Comparison of ENCODE assay signal across 8 mouse cellular contexts in genomic region chr11:23256803-23257704, GRCm38 (mm10). TPM values are rescaled to one million over a fixed set of nuclear protein-coding genes. Genes with fewer than 3 reads are reported as not detected.
DNase-seq lines count a peak whose midpoint lies in the region; ATAC-seq and TF ChIP-seq lines count a peak whose summit lies in the region.

No protein-coding gene starts in this region.

- ATAC-seq in erythroblast, adult 5-6 weeks (replicated peaks; ENCODE audit: low FRiP score, poor library complexity, severe bottlenecking) = peak; percentile 74
- peak; percentile 27; the same call in 1 of the 2 replicates for ATAC-seq in heart, embryonic 11.5 days (replicated peaks; ENCODE audit: insufficient number of reproducible peaks, low FRiP score, low TSS enrichment)
- ATAC-seq in kidney, embryonic 16.5 days (ENCODE audit: low FRiP score, low TSS enrichment) = peak; percentile 2; the same call in 1 of the 2 replicates
- ATAC-seq in monocyte, adult 5-6 weeks (replicated peaks; ENCODE audit: insufficient number of reproducible peaks, low FRiP score, low TSS enrichment, poor library complexity, severe bottlenecking) = peak; percentile 72

- H3K4me3 ChIP-seq in bone marrow, adult 2 months (replicated peaks; ENCODE audit: control insufficient read depth, low read depth, low read length) = peak overlapping the region; percentile 70
- H3K4me3 ChIP-seq in heart, embryonic 11.5 days (ENCODE audit: low read depth, low read length) = peak overlapping the region; percentile 99
- peak overlapping the region; percentile 100 for H3K4me3 ChIP-seq in kidney, embryonic 16.5 days (ENCODE audit: low read length)
- peak overlapping the region; percentile 96 for H3K4me3 ChIP-seq in liver, adult 2 months (ENCODE audit: insufficient read depth, low read depth, low read length)

- under 1% methylated on average over 48 of the region's 48 CpGs for WGBS in bone marrow, adult 2 months
- under 1% methylated on average over 48 of the region's 48 CpGs for WGBS in heart, embryonic 11.5 days (ENCODE audit: insufficient replicate concordance)
- under 1% methylated on average over 39 of the region's 48 CpGs for WGBS in kidney, embryonic 16.5 days
- 1% methylated on average over 48 of the region's 48 CpGs for WGBS in liver, adult 2 months

- H3K4me1 ChIP-seq in bone marrow, adult 2 months (ENCODE audit: control insufficient read depth, insufficient read depth, low read length) = no peaks in the 10 kb centered on the region; the same call in 1 of the 2 replicates
- H3K4me1 ChIP-seq in heart, embryonic 11.5 days (ENCODE audit: control insufficient read depth, insufficient read depth, low read length) = peaks cover 17% of the 10 kb centered on the region
- H3K4me1 ChIP-seq in kidney, embryonic 16.5 days (ENCODE audit: insufficient read depth, low read length) = peaks cover 21% of the 10 kb centered on the region; the same call in 1 of the 2 replicates
- peaks cover 9% of the 10 kb centered on the region for H3K4me1 ChIP-seq in liver, adult 2 months (ENCODE audit: control insufficient read depth, insufficient read depth, low read length)

- H3K79me2 ChIP-seq in liver, adult 2 months (ENCODE audit: control insufficient read depth, insufficient read depth, low read length) = peaks cover 24% of the 10 kb centered on the region; the same call in 1 of the 2 replicates

- peak; percentile 82 to 84 for DNase-seq in B cell, adult 2 months
- DNase-seq in liver, adult 2 months (ENCODE audit: extremely low read depth, low read depth, low spot score) = peak; percentile 55
- DNase-seq in spleen, postnatal 4 days (ENCODE audit: low spot score in 2 of 2) = peak; percentile 83 to 88

- H3K27me3 ChIP-seq in heart, embryonic 11.5 days (ENCODE audit: control insufficient read depth, insufficient read depth, low read length) = no peaks in the 10 kb centered on the region
- H3K27me3 ChIP-seq in kidney, embryonic 16.5 days (ENCODE audit: insufficient read depth, low read length) = no peaks in the 10 kb centered on the region
- H3K27me3 ChIP-seq in liver, adult 2 months (ENCODE audit: control insufficient read depth, insufficient read depth, low read length) = no peaks in the 10 kb centered on the region

- peak overlapping the region; percentile 89 for H3K27ac ChIP-seq in bone marrow, adult 2 months (ENCODE audit: control insufficient read depth, insufficient read depth, low read depth, low read length, poor library complexity)
- H3K27ac ChIP-seq in heart, embryonic 11.5 days (ENCODE audit: low read depth, low read length) = peak overlapping the region; percentile 100
- peak overlapping the region; percentile 100 for H3K27ac ChIP-seq in kidney, embryonic 16.5 days (ENCODE audit: low read length)
- H3K27ac ChIP-seq in liver, adult 2 months (replicated peaks; ENCODE audit: insufficient read depth, low read depth, low read length) = peak overlapping the region; percentile 84

- H3K4me2 ChIP-seq in heart, embryonic 11.5 days = peak overlapping the region; percentile 96
- peak overlapping the region; percentile 90 for H3K4me2 ChIP-seq in kidney, embryonic 16.5 days (replicated peaks; ENCODE audit: low read depth, low read length)

- H3K9me3 ChIP-seq in heart, embryonic 11.5 days (replicated peaks; ENCODE audit: control insufficient read depth, low read length) = no peaks in the 10 kb centered on the region
- no peaks in the 10 kb centered on the region for H3K9me3 ChIP-seq in kidney, embryonic 16.5 days (ENCODE audit: low read length)

- peak overlapping the region; percentile 100 for H3K9ac ChIP-seq in heart, embryonic 11.5 days (ENCODE audit: low read depth, low read length)
- H3K9ac ChIP-seq in kidney, embryonic 16.5 days (replicated peaks; ENCODE audit: low read length) = peak overlapping the region; percentile 100
- peak overlapping the region; percentile 92 for H3K9ac ChIP-seq in liver, adult 2 months (ENCODE audit: low read depth, low read length)

- peak; percentile 41; the same call in 1 of the 2 replicates for TF ChIP-seq POLR2A in bone marrow, adult 2 months (IDR thresholded peaks at IDR 0.05; ENCODE audit: borderline replicate concordance, control insufficient read depth, low read depth, low read length)
- no peak for TF ChIP-seq POLR2A in liver, adult 2 months (IDR thresholded peaks at IDR 0.05; ENCODE audit: extremely low read depth, insufficient read depth, low read length)

- TF ChIP-seq CTCF in bone marrow, adult 2 months (IDR thresholded peaks at IDR 0.05; ENCODE audit: control insufficient read depth, insufficient read depth, low read length) = no peak
- TF ChIP-seq CTCF in liver, adult 2 months (IDR thresholded peaks at IDR 0.05; ENCODE audit: low read depth, low read length) = no peak

- H3K36me3 ChIP-seq in heart, embryonic 11.5 days (ENCODE audit: control insufficient read depth, insufficient read depth, low read length) = peaks cover under 1% of the 10 kb centered on the region; the same call in 1 of the 2 replicates
- H3K36me3 ChIP-seq in kidney, embryonic 16.5 days (ENCODE audit: insufficient read depth, low read length) = peaks cover 6% of the 10 kb centered on the region
- H3K36me3 ChIP-seq in liver, adult 2 months (ENCODE audit: control insufficient read depth, insufficient read depth, low read length) = peaks cover under 1% of the 10 kb centered on the region; the same call in 1 of the 2 replicates

RNA-seq across cellular contexts. Expression of gene Xpo1, which starts 1.2 kb away (rescaled TPM):
- polyA plus RNA-seq in bone marrow, adult 2 months (2011; ENCODE audit: insufficient read depth, insufficient read length, low replicate concordance, missing spikeins) = 60.6 and 77.8 TPM in 2 replicates
- 43.1 and 58.4 TPM in 2 replicates for total RNA-seq in erythroblast, adult 5-6 weeks (2015; ENCODE audit: low replicate concordance)
- total RNA-seq in erythroblast, adult 5-6 weeks (2017; ENCODE audit: low replicate concordance) = 94.0 and 130 TPM in 2 replicates
- polyA plus RNA-seq in heart, embryonic 11.5 days (2014; fragmentation: Nextera tagmentation; extraction: Ambion mirVana) = 84.1 and 93.7 TPM in 2 replicates
- 95.1 and 96.8 TPM in 2 replicates for polyA plus RNA-seq in kidney, embryonic 16.5 days (2015; fragmentation: Nextera tagmentation; extraction: Ambion mirVana)
- total RNA-seq in liver, adult 2 months (2014; rRNA removed) = 23.0 and 31.0 TPM in 2 replicates
- 1.6 and 1.8 TPM in 2 replicates for polyA plus RNA-seq in liver, adult 2 months (2012; rRNA removed)
- total RNA-seq in monocyte, adult 5-6 weeks (2017) = 199 to 255 TPM (median 205 TPM) in 3 replicates

RNA-seq across cellular contexts. Expression of gene Usp34, which starts 49.6 kb away (rescaled TPM):
- 14.6 and 23.5 TPM in 2 replicates for polyA plus RNA-seq in bone marrow, adult 2 months (2011; ENCODE audit: insufficient read depth, insufficient read length, low replicate concordance, missing spikeins)
- 26.5 and 35.5 TPM in 2 replicates for total RNA-seq in erythroblast, adult 5-6 weeks (2015; ENCODE audit: low replicate concordance)
- 32.8 and 38.6 TPM in 2 replicates for total RNA-seq in erythroblast, adult 5-6 weeks (2017; ENCODE audit: low replicate concordance)
- 23.7 and 26.8 TPM in 2 replicates for polyA plus RNA-seq in heart, embryonic 11.5 days (2014; fragmentation: Nextera tagmentation; extraction: Ambion mirVana)
- 22.4 and 22.5 TPM in 2 replicates for polyA plus RNA-seq in kidney, embryonic 16.5 days (2015; fragmentation: Nextera tagmentation; extraction: Ambion mirVana)
- total RNA-seq in liver, adult 2 months (2014; rRNA removed) = 29.4 and 31.0 TPM in 2 replicates
- 2.8 and 3.0 TPM in 2 replicates for polyA plus RNA-seq in liver, adult 2 months (2012; rRNA removed)
- 42.1 to 86.7 TPM (median 46.2 TPM) in 3 replicates for total RNA-seq in monocyte, adult 5-6 weeks (2017)

Comparison
In these comparisons a context has a peak if more than half of its experiments do, and no peak if none do; other contexts are left out.
1. Peak in every context shown above with its lines: DNase-seq, ATAC-seq, H3K4me3 ChIP-seq and H3K27ac ChIP-seq.
2. ATAC-seq: peak in every context shown above with its lines; median percentile 74 in erythroblast, adult 5-6 weeks; 72 in monocyte, adult 5-6 weeks; 27 in heart, embryonic 11.5 days; 2 in kidney, embryonic 16.5 days.
3. RNA of gene Xpo1, which starts 1.2 kb away (polyA plus RNA-seq): 95.1 to 96.8 TPM in kidney, embryonic 16.5 days, 84.1 to 93.7 TPM in heart, embryonic 11.5 days and 60.6 to 77.8 TPM in bone marrow, adult 2 months; 1.6 to 1.8 TPM in liver, adult 2 months; every median in the first group is over 10 times any median in the second.